Mouse (Mus musculus): Measurements from ENCODE around the gene Serpinh1.

The Serpinh1 gene

DNA sequence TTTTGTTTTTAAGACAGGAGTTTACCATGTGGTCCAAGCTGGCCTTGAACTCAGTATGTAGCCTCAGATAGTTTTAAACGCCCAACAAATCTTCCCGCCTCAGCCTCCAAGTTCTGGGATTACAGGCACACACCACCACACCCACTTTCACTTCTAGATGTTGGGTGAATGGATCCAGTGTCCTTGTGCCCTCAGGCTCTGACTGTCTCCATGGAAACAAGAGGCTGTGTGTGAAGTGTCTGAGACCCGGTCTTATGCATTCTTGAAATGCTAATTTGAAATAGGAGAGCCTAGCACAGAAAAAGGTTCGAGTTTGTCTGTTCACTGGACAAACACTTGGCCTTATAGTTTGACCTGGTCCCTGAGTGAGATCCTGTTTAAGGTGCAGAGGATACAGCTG is 24.2 kb downstream of the Serpinh1 start:
- in situ Hi-C loops (cut with MseI, MboI): no loop called here

DNA sequence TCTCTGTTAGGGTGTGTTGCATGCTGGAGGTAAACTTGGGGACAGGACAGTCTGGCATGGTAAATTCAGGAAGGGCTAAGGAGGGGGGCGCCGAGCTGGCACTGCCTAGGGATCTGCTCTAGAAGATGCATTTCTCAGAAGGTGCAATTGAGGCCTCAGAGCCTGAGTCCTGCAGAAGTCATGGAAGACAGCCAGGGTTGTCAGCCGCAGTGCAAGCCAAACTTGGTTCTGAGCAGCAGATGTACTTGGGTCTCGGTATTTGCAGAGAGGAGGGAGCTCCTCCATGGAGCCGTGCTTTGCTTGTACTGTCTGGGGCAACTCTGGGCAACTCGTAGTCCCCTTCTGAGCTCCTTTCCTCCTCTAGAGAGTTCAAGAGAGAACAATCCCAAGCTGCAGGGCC is 26.9 kb downstream of the Serpinh1 start:
- in situ Hi-C loops (cut with MseI, MboI): no loop called here

DNA sequence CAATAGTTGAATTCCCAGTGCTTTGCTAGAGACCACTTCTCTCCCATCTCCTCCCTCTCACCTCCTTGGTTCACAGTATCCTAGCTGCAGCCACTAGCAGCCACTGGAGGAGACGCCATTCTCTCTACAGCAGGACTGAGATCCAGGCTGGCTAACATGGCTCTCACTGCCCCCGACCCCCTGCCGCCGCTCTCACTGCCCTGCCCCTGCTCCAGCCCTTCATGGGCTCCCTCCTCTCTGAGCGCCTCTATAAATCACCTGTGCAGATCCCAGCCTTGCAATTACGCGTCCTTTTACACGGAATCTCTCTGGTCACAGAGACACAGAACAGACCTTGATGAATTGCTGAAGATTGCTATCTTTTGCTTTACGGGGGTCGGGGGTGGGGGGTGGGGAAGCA is 28.2 kb downstream of the Serpinh1 start:
- in situ Hi-C loops (cut with MseI, MboI): no loop called here

DNA sequence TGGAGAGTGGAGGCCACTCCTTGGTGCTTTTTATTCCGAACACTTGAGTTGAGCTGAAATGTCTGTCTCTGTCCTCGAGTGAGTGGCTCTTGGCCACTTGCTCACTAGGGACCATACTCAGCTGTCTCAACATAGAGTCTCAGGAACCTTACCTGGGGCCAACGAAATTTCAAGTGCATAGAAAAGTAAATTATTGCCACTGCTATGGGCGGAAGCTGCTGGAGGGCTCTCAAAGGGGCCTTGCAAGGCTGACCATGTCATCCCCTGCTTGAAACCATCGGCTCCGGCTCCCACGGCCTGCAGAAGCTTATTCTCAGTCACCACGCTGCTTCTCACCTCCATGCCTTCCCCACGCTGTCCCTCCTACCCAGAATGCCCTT is 29.7 kb downstream of the Serpinh1 start:
- in situ Hi-C loops (cut with MseI, MboI): no loop called here

DNA sequence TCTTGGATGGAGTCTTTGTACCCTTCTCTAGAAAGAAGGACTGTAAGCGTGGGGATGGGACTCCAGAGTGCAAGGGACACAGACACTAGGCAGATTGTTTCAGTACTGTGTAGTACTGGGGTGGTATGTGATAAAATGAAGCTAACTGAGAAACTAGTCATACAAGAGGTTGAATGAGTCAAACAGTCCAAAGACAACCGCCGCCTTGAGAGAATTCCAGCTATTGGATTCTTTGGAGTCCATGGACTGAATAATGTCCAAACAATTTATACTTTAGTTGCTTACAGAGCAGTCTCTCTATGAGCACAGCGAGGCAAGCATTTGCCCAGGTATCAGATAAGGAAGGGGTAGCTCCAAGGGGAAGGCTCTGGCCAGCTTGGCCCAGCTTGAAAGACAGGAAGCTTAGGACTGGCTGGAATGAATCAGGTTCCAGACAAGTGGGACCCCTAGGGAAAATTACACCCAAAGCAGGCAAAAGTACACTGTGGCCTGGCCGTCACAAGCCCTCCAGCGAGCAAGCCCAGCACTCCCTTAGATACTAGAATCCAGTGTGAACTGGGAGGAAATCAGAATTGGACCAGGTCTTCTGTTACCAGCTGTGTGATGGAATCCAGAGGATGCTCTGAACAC is 30.2 kb downstream of the Serpinh1 start:
- in situ Hi-C loops (cut with MseI, MboI): no loop called here

DNA sequence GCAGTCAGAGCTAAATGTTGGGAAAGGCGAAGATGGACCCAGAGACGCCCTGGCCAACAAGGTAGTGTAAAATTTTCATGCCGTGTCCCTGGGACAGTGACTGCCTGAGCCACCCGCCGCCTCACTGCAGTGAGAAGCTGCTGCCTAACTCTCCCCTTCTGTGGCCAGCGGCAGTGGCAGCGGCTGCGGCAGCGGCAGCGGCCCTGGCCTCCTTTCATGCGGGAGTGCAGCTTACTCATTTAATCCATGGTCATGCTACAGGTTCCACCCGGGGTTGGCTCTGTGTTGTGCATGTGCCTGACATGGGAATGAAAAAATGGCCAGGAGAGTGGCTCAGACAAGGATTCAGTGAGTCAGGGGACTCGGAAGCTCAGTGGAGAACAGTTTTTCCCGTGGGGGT is 32.5 kb downstream of the Serpinh1 start:
- in situ Hi-C loops (cut with MseI, MboI): no loop called here

DNA sequence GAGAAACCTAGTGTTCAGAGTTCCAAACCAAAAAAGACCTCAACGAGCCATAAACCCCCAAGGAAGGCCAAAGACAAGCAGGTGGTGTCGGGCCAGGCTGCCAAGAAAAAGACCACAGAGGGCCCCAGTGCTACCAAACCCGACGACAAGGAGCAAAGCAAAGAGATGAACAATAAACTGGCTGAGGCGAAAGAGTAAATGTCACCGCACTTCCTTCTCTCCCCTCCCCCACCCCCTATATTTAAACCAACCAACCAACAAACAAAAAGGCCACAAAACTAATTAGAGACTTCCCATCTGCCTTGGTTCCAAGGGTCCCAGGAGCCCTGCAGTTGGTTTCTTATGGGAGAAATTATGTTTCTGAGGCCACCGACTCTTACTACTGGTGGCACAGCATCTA is 35.6 kb downstream of the Serpinh1 start:
- in situ Hi-C loops (cut with MseI, MboI): no loop called here

DNA sequence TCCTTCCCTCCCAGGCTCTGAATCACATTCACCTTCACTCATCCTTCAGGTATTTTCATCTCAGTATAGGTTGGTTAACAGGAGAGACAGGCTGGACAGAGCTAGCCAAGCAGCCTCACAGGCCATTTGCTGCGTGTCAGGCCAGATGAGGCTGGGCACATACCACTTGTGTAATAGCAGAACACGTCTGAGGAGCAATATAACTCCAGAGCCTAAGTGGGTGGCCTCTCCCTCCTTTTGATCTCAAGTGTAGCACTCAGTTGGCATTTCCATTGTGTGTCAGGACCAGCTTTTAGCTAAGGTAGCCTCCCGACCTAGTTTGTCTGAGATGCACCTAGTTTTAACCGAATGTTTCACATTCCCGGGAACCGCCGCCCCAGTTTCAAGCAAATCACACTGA is 36.8 kb downstream of the Serpinh1 start:
- in situ Hi-C loops (cut with MseI, MboI): no loop called here

DNA sequence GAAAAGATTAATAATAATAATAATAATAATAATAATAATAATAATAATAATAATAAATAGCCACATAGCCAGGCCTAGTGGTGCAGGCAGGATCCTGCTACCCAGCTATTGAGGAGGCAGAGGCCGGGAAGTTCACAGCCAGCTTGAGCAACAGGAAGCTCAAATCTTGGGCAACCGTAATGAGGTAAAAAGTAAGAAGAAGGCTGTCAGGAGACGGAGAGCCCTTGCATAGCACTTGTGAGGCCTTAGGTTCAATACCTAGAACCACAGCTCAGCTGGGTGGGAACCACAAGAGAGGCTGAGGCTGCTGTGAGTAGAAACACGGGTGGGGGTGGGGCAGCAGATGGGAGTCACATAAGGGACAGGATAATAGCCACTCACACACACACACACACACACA is 38.5 kb downstream of the Serpinh1 start:
- in situ Hi-C loops (cut with MseI, MboI): no loop called here

DNA sequence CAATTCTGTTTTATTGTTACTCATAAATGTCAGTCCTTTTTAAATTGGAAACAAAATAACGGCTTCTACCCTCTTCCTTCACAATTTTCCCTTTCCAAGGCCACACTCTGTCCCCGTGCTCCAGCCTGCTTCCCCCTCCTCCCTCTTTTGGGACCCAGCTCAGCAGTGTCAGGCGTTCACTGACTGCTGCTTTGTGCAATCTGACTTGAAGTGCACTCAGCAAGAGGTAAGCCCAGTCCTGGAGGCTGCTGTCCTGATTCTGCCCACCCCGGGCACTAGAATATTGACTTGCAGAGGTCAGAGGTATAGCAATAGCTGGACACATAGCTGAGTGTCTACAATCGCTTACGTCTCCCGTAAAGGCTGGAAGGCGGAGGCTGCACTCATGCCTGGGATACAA is 39.8 kb downstream of the Serpinh1 start:
- in situ Hi-C loops (cut with MseI, MboI): no loop called here

DNA sequence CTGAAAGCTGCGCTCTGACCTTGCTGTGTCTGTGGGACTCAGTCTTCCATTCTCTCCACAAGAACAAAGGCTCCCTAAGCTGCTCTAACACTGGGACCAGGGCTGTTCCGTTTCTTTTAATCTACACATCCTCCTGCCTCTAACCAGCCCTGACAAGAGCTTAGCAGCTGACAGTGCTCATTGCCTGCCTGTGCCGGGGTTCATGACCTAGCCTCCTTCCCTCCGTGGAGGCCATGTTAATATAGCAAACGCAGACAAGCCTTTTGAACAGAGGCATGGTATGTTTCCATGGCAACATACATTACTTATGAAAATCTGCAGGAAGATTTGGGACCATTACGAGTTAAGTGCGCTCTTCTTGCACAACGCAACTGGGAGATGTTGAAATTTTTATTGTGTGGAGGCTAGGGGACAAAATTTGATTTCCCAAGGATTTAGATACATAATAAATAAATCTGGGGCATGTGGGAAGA is 40.3 kb downstream of the Serpinh1 start:
- in situ Hi-C loops (cut with MseI, MboI): no loop called here

DNA sequence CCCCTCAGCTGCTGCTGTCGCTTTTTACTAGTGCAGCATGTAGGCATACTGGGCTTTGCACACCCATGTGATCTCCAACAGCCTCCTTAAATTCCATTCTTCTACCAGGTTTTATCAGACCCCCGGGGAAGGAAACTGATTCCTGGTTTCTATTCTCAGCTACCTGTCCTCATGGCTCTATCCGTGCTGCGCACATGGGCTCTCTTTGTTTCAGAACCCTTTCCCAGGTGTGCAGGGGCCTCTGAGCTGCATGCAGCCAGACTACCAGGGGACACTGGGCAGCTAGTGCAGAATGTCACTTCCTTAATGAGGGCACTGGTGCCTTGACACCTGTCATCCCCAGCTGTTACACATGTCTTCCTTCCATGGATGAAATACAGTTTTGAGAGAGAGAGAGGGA is 41.0 kb downstream of the Serpinh1 start:
- in situ Hi-C loops (cut with MseI, MboI): no loop called here

DNA sequence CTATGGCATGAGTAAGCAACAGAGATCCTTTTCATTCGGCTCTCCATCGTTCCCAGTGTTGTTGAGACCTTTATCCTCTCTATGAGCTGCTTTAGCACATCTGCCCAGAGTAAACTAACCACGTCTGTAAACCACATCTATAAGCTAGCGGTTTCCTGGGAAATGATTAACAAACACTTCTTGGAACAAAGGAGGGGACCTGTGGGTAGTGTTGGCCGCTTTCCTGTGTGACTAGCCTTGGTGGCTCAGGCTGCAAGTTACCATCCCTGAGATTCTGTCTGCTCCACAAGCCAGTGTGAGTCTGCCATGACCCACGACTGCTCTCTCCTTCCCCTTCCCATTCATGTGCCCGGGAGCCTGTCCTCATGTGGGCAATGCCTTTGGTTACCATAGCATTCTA is 41.6 kb downstream of the Serpinh1 start:
- in situ Hi-C loops (cut with MseI, MboI): no loop called here

DNA sequence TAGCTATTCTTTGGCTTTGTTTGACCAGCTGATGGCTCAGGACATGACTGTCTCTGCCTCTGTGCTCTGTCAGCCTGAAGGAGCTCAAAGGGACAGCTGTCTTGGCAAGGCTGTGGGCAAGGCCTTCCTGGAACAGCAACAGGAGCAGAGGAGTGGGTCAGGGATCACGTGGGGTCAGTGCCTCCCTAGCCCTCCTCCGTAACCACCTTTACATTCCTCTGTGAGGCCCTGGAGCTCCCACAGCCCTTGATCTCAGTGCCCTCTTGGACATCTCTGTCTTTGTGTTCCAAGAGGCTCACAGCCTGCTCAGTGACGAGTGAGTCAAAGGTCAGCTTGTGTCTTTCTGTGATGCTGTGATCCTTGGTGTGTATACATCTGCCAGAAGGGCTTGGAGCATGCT is 46.4 kb downstream of the Serpinh1 start:
- in situ Hi-C loops (cut with MseI, MboI): no loop called here

DNA sequence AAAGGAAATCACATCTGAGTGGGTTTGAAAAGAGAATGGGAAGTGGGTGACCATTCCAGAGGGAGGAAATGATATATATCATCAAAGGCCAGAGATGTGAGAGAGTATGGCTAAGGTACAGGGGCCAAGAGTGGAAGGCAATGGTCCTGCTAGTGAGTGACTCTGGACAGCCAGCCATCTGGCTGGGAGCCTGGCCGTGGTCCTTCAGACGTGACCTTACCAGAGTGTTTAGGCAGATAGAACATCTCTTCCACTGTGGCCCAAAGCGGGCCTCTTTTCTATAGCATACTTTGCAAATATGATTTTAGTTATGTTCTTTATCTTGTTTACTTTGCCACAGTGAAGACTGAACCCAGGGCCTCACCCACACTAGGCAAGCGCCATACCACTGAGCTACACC is 47.4 kb downstream of the Serpinh1 start:
- in situ Hi-C loops (cut with MseI, MboI): no loop called here

DNA sequence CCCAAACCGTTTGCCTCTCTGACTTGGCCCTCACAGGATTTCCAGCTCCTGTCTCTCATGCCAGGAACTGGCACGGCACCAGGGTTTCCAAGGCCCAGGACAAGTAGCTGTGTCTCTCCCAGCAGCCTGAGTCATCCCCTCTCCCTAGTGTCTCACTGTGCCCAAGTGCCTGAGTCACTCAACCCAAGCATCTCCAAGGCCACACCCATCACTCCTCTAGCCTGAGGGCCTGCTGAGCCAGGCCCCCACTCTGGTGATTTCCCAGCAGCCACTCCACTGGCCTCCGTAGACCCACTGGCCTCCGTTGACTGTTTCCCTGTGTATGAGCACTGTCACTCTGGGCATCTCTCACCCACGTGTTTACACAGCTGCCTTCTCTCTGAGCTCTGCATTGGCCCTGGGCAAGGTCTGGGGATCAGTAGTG is 48.1 kb downstream of the Serpinh1 start:
- in situ Hi-C loops (cut with MseI, MboI): no loop called here

DNA sequence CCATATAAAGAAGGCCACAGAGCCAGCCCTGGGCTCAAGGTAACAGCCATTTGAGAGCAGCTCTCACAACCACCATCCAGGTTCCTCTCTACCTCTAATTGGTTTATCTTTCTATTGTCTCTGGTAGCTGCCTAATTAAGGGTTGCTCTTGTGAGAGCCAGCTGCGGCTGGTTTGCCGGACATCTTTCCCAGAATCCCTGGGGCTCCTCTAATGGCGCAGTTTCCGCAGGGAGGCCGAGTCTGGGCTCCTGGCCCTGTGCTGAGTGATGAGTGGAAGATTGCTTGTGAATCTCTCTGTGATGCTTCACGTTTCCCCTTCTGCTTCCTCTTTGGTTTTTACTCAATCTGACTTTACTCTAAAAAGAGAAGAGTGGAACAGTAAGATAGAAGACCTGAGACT is 49.0 kb downstream of the Serpinh1 start:
- in situ Hi-C loops (cut with MseI, MboI): no loop called here

DNA sequence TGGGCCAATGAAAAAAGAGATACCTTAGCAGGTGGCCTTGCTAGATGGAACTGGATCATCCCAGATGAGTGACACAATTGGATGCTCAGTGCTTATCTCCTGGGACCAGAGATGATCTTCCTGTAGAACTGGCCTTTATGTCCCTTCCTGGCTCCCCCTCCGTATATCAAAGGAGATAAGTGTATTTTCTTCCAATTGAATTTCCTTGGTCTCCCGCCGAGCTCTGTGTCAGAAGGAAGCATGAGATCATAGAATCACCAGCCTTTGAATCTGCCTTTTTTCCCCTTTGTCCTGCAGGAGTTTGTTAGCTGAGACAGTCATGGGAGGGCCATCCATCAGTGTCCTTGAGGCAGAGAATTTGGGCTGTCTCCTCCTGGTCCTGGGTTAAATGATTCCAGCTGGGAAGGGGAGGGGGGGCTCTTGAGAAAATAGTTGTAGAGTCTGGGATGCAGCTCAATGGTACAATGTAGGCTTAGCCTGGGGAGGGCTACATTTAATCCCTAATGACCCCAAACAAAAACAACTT is 52.3 kb downstream of the Serpinh1 start:
- in situ Hi-C loops (cut with MseI, MboI): no loop called here

Measured in mouse trophoblast stem cell (cell line).